Mouse (Mus musculus) testis, adult 2 months (tissue): ENCODE measurements around the gene Fam13c.

Experiments
- CTCF ChIP-seq: fragments of 200-500 bp; IDR thresholded peaks from 2 replicates; pipeline ENCODE4 v1.5.1; 2012; ENCODE audit warnings: low read depth, mild to moderate bottlenecking, inconsistent platforms, low read length, moderate library complexity; ENCODE audit not compliant: control insufficient read depth, insufficient read depth, insufficient replicate concordance
- POLR2A ChIP-seq: fragments of 200-500 bp; IDR thresholded peaks from 2 replicates; pipeline ENCODE4 v1.6.1; 2012; ENCODE audit warnings: low read depth, mild to moderate bottlenecking, inconsistent platforms, low read length, moderate library complexity; ENCODE audit not compliant: control insufficient read depth

- TF ChIP-seq CTCF: no peak
- no peak for TF ChIP-seq POLR2A
Observed at GRCm38 (mm10) chr10:70470836-70471235, 30.6 kb downstream of the Fam13c start.
